Mouse (Mus musculus) urinary bladder, postnatal 0 days (tissue): ENCODE measurements around the gene Nup43. TPM values are rescaled to one million over a fixed set of nuclear protein-coding genes. Genes with fewer than 3 reads are reported as not detected.

Source experiments
- polyA plus RNA-seq: library from polyadenylated mRNA; unstranded; fragments of >200 nt; fragmentation: Nextera tagmentation; extraction: Ambion mirVana; gene quantifications from 2 replicates; pipeline ENCODE4 v1.2.1, GENCODE M21; 2015

Gene Nup43
- polyA plus RNA-seq: 17.7 and 17.8 TPM in 2 replicates

GRCm38 (mm10) chr10:7667342-7667802 is at the start of gene Nup43:
Gene Nup43, plus strand, starts transcription at chr10:7667503.

GRCm38 (mm10) chr10:7680731-7681301 is 13.5 kb downstream of the Nup43 start, which contains the start of the genes Pcmt1 and Lats1:
Gene Pcmt1, minus strand, starts transcription at chr10:7681136.
Gene Lats1, plus strand, starts transcription at chr10:7681214.

GRCm38 (mm10) chr10:7725751-7726500 is 58.6 kb downstream of the Nup43 start, which contains the start of gene Katna1:
Gene Katna1, plus strand, starts transcription at chr10:7726000.

Other genes starting within 250 kb of the Nup43 start
- 3.2 and 3.9 TPM in 2 replicates for gene Ulbp1, start 193.9 kb upstream of the Nup43 start, polyA plus RNA-seq
- 0.93 and 1.2 TPM in 2 replicates for gene Lrp11, start 77.7 kb upstream of the Nup43 start, polyA plus RNA-seq
- 79.5 and 87.7 TPM in 2 replicates for gene Pcmt1, start 13.6 kb downstream of the Nup43 start, polyA plus RNA-seq
- 4.1 and 5.1 TPM in 2 replicates for gene Lats1, start 13.7 kb downstream of the Nup43 start, polyA plus RNA-seq
- gene Katna1, start 58.5 kb downstream of the Nup43 start, polyA plus RNA-seq: 24.6 and 27.1 TPM in 2 replicates
- 92.9 and 97.5 TPM in 2 replicates for gene Ginm1, start 125.3 kb downstream of the Nup43 start, polyA plus RNA-seq
- gene Ppil4, start 125.4 kb downstream of the Nup43 start, polyA plus RNA-seq: 22.1 and 23.9 TPM in 2 replicates
- 0.07 and 0.15 TPM in 2 replicates for gene Zc3h12d, start 165.0 kb downstream of the Nup43 start, polyA plus RNA-seq